Mouse (Mus musculus) frontal cortex, postnatal 14 days (tissue): ENCODE data around the gene Trub2.
A peak's percentile ranks its signal among the peaks of the same experiment; 100 is the strongest.
"Not testable (repeated sequence)": the region's sequence is repeated elsewhere in the genome, so short reads cannot be mapped to it uniquely, and the experiment has no call there.

Experiments used
- DNase-seq, 2 experiments: peaks; one replicate each; pipeline ENCODE4 v3.0.0; 2022; ENCODE audit warnings: low spot score in 2 of 2

Trub2 gene

GRCm38 (mm10) chr2:29787937-29788681 is at the start of gene Trub2:
TSS of gene Trub2 (minus strand) at chr2:29788502.
- DNase-seq: peak; percentile 74 to 75

GRCm38 (mm10) chr2:29835391-29835899 is 47.1 kb upstream of the Trub2 start:
- DNase-seq: no peak

- no peak for DNase-seq
Measured at GRCm38 (mm10) chr2:29833796-29834195, 45.5 kb upstream of the Trub2 start.

GRCm38 (mm10) chr2:29831106-29831505 is 42.8 kb upstream of the Trub2 start:
- DNase-seq: peak in 1 of 2 experiments; percentile 47

GRCm38 (mm10) chr2:29827709-29828024 is 39.4 kb upstream of the Trub2 start:
- no peak for DNase-seq

GRCm38 (mm10) chr2:29826926-29827708 is 38.8 kb upstream of the Trub2 start:
- peak; percentile 93 for DNase-seq

GRCm38 (mm10) chr2:29826318-29826925 is 38.1 kb upstream of the Trub2 start:
- DNase-seq: no peak

- DNase-seq: peak; percentile 58 to 64
Measured at GRCm38 (mm10) chr2:29820025-29820817, 31.9 kb upstream of the Trub2 start, which contains the start of gene Urm1. TSS of gene Urm1 (plus strand) at chr2:29820075.

GRCm38 (mm10) chr2:29819363-29819762 is 31.1 kb upstream of the Trub2 start:
- no peak for DNase-seq

- peak; percentile 78 to 88 for DNase-seq
Measured at GRCm38 (mm10) chr2:29817426-29818232, 29.3 kb upstream of the Trub2 start.

GRCm38 (mm10) chr2:29815678-29816371 is 27.5 kb upstream of the Trub2 start:
- no peak for DNase-seq

GRCm38 (mm10) chr2:29803400-29803831 is 15.1 kb upstream of the Trub2 start:
- no peak for DNase-seq

GRCm38 (mm10) chr2:29802827-29803201 is 14.5 kb upstream of the Trub2 start:
- DNase-seq: peak in 1 of 2 experiments; percentile 49

- peak; percentile 88 to 94 for DNase-seq
Measured at GRCm38 (mm10) chr2:29802075-29802826, 13.9 kb upstream of the Trub2 start, which contains the start of gene Slc27a4. TSS of gene Slc27a4 (plus strand) at chr2:29802634.

GRCm38 (mm10) chr2:29792772-29793487 is 4.6 kb upstream of the Trub2 start:
- no peak for DNase-seq

GRCm38 (mm10) chr2:29787104-29787917 is 991 bp downstream of the Trub2 start, which contains the start of gene Coq4:
TSS of gene Coq4 (plus strand) at chr2:29787493.
- DNase-seq: peak; percentile 74 to 85

- no peak for DNase-seq
Measured at GRCm38 (mm10) chr2:29784290-29784689, 4.0 kb downstream of the Trub2 start.

- DNase-seq: not testable (repeated sequence)
Measured at GRCm38 (mm10) chr2:29781256-29781655, 7.0 kb downstream of the Trub2 start.
